Mouse (Mus musculus) limb, embryonic 12.5 days (tissue): Measurements from ENCODE around the gene Prdx1. TPM values are rescaled to one million over a fixed set of nuclear protein-coding genes. Genes with fewer than 3 reads are reported as not detected.

Experiments
- ATAC-seq: fragments of 200-750 bp; cut with Nextera tagmentation; 2 replicates; pipeline ENCODE4 v1.8.0; 2017; ENCODE audit warnings: low read depth, moderate TSS enrichment; ENCODE audit not compliant: insufficient number of reproducible peaks, insufficient read depth, low FRiP score, low TSS enrichment
- H3K27ac ChIP-seq: fragments of 300-500 bp; sonication (generic); 2 replicates; pipeline ENCODE4 v1.5.1; 2016; ENCODE audit warnings: mild to moderate bottlenecking, moderate library complexity
- H3K27me3 ChIP-seq: fragments of 300-500 bp; sonication (generic); 2 replicates; pipeline ENCODE4 v1.6.1; 2016; ENCODE audit warnings: mild to moderate bottlenecking, moderate library complexity
- H3K36me3 ChIP-seq: fragments of 300-500 bp; sonication (generic); 2 replicates; pipeline ENCODE4 v1.6.1; 2016; ENCODE audit warnings: mild to moderate bottlenecking, moderate library complexity
- H3K4me1 ChIP-seq: fragments of 300-500 bp; sonication (generic); replicated peaks from 2 replicates; pipeline ENCODE4 v1.6.1; 2016
- H3K4me2 ChIP-seq: fragments of 300-500 bp; sonication (generic); 2 replicates; pipeline ENCODE4 v1.6.1; 2016; ENCODE audit warnings: mild to moderate bottlenecking, moderate library complexity
- H3K4me3 ChIP-seq: fragments of 300-500 bp; sonication (generic); replicated peaks from 2 replicates; pipeline ENCODE4 v1.5.1; 2016; ENCODE audit warnings: mild to moderate bottlenecking
- H3K9ac ChIP-seq: fragments of 300-500 bp; sonication (generic); replicated peaks from 2 replicates; pipeline ENCODE4 v1.6.1; 2016; ENCODE audit warnings: mild to moderate bottlenecking, moderate library complexity
- H3K9me3 ChIP-seq: fragments of 300-500 bp; sonication (generic); 2 replicates; pipeline ENCODE4 v1.6.1; 2016; ENCODE audit warnings: mild to moderate bottlenecking, moderate library complexity
- WGBS: fragments of 180-500 bp; shearing (Covaris S2); methylation state at CpG from one replicate; pipeline ENCODE4 v1.1.7; 2016; 5-methylcytosine and 5-hydroxymethylcytosine counted together
- polyA plus RNA-seq: library from polyadenylated mRNA; unstranded; fragments of >200 nt; fragmentation: Nextera tagmentation; extraction: Ambion mirVana; gene quantifications from 2 replicates; pipeline ENCODE4 v1.2.1, GENCODE M21; 2016

The Prdx1 gene
- polyA plus RNA-seq: 1,153 and 1,285 TPM in 2 replicates

- WGBS: under 1% methylated on average over 56 of the region's 56 CpGs
- peak; percentile 94 for ATAC-seq
- Histone ChIP-seq H3K27me3 (no peaks in the 10 kb centered on the region), H3K4me2 (peak within 1 kb of the TSS; percentile 76), H3K4me3 (peak within 1 kb of the TSS; percentile 73), H3K4me1 (peaks cover 16% of the 10 kb centered on the region), H3K9ac (peak within 1 kb of the TSS; percentile 82), H3K36me3 (peaks cover 27% of the 10 kb centered on the region), H3K9me3 (no peaks in the 10 kb centered on the region), H3K27ac (peak within 1 kb of the TSS; percentile 96)
Measured at GRCm38 (mm10) chr4:116685402-116686061, at the start of gene Prdx1. Gene Prdx1, plus strand, starts transcription at chr4:116685544.

DNA sequence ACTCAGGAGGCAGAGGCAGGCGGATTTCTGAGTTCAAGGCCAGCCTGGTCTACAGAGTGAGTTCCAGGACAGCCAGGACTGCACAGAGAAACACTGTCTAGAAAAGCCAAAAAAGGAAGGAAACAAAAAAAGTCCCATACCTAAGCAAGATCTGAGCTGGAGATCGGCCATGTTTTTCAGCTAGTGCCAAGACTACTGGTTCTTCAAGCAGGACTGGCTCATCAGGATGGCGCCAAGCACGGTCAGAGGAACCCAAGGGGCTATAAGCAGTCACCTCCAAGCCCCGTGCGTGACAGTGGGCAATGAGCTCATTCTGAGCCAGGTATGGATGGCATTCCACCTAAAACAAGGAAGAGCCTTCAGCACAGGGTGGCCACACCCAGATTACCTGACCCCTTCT is 46.5 kb upstream of the Prdx1 start:
- Histone ChIP-seq H3K27ac (no peak overlapping the region), H3K9ac (no peak overlapping the region), H3K4me1 (no peaks in the 10 kb centered on the region), H3K36me3 (peaks cover 95% of the 10 kb centered on the region), H3K9me3 (no peaks in the 10 kb centered on the region), H3K4me2 (no peak overlapping the region), H3K4me3 (no peak overlapping the region), H3K27me3 (no peaks in the 10 kb centered on the region)
- WGBS: 95% methylated on average over 6 of the region's 6 CpGs
- no peak for ATAC-seq

- WGBS: 92% methylated on average over 1 of the region's 1 CpGs
- no peaks in the 10 kb centered on the region for H3K9me3 ChIP-seq
- no peaks in the 10 kb centered on the region for H3K27me3 ChIP-seq
- H3K4me1 ChIP-seq: no peaks in the 10 kb centered on the region; the same call in 1 of the 2 replicates
- no peak overlapping the region for H3K4me2 ChIP-seq
- no peak overlapping the region for H3K4me3 ChIP-seq
- H3K36me3 ChIP-seq: peaks cover 93% of the 10 kb centered on the region
- no peak overlapping the region for H3K9ac ChIP-seq
- no peak overlapping the region for H3K27ac ChIP-seq
- ATAC-seq: no peak
Measured at GRCm38 (mm10) chr4:116642071-116642470, 43.3 kb upstream of the Prdx1 start.

DNA sequence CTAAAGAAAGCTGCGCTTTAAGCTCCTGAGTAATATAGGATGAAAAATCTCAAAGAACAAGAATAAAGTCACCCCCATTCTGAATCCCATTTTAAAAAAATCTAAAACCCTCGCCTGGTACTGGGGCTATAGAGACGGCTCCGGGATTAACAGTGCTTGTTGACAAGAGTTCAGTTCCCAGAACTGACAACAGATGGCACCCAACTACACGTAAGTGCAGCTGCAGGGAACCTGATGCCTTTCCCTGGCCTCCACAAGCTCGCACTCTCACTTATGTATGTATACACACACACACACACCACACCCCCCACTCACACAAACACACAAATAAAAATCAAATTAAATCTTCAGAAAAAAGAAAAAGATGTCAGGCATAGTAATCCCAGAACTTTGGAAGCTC is 41.0 kb upstream of the Prdx1 start:
- no peak for ATAC-seq

GRCm38 (mm10) chr4:116645624-116646023 is 39.7 kb upstream of the Prdx1 start:
- Histone ChIP-seq H3K9ac (no peak overlapping the region), H3K27ac (no peak overlapping the region), H3K4me3 (no peak overlapping the region), H3K36me3 (peaks cover 85% of the 10 kb centered on the region), H3K4me1 (peaks cover 26% of the 10 kb centered on the region), H3K9me3 (no peaks in the 10 kb centered on the region), H3K4me2 (no peak overlapping the region), H3K27me3 (no peaks in the 10 kb centered on the region)
- WGBS: 90% methylated on average over 7 of the region's 7 CpGs
- no peak for ATAC-seq

More for the DNA sequence above, 41.0 kb upstream of the Prdx1 start:
- H3K9ac ChIP-seq: no peak overlapping the region
- H3K4me2 ChIP-seq: no peak overlapping the region
- no peak overlapping the region for H3K27ac ChIP-seq
- 67% methylated on average over 6 of the region's 6 CpGs for WGBS
- H3K4me1 ChIP-seq: peaks cover 15% of the 10 kb centered on the region
- peaks cover 93% of the 10 kb centered on the region for H3K36me3 ChIP-seq
- H3K27me3 ChIP-seq: no peaks in the 10 kb centered on the region
- no peak overlapping the region for H3K4me3 ChIP-seq
- H3K9me3 ChIP-seq: no peaks in the 10 kb centered on the region

GRCm38 (mm10) chr4:116649411-116649810 is 35.9 kb upstream of the Prdx1 start:
- ATAC-seq: no peak
- H3K4me2 ChIP-seq: peak overlapping the region; percentile 66
- no peak overlapping the region for H3K9ac ChIP-seq
- H3K27me3 ChIP-seq: no peaks in the 10 kb centered on the region
- peaks cover 26% of the 10 kb centered on the region for H3K4me1 ChIP-seq
- H3K27ac ChIP-seq: no peak overlapping the region
- peak overlapping the region; percentile 75 for H3K4me3 ChIP-seq
- no peaks in the 10 kb centered on the region for H3K9me3 ChIP-seq
- peaks cover 50% of the 10 kb centered on the region for H3K36me3 ChIP-seq
- WGBS: 96% methylated on average over 2 of the region's 2 CpGs

DNA sequence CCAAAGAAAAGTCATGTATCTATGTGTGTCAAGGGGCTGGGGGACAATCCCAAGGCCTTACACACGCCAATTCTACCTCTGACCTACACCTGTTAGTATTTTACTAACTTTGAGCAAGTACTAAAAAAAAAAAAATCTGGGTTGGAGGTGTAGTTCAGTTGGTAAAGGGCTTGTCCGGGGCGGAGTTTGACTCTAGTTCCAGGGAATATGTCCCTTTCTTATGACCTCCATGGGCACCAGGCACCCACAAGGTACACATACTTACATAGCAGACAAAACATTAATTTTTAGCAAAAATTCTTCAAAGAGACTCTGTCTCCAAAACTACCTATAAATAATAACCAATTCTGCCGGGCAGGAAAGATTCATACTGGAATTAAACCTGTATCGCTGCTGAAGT is 35.0 kb upstream of the Prdx1 start:
- no peak for ATAC-seq
- Histone ChIP-seq H3K4me1 (peaks cover 26% of the 10 kb centered on the region), H3K27ac (peak overlapping the region; percentile 90; the same call in 1 of the 2 replicates), H3K27me3 (no peaks in the 10 kb centered on the region), H3K36me3 (peaks cover 40% of the 10 kb centered on the region), H3K4me3 (peak overlapping the region; percentile 75), H3K4me2 (peak overlapping the region; percentile 66), H3K9me3 (no peaks in the 10 kb centered on the region), H3K9ac (peak overlapping the region; percentile 92)
- WGBS: 35% methylated on average over 5 of the region's 5 CpGs

- H3K4me2 ChIP-seq: peak within 1 kb of the TSS; percentile 66
Measured at GRCm38 (mm10) chr4:116650924-116651796, 34.2 kb upstream of the Prdx1 start, which contains the start of gene Akr1a1. Gene Akr1a1, minus strand, starts transcription at chr4:116651680.

GRCm38 (mm10) chr4:116651797-116652135 is 33.6 kb upstream of the Prdx1 start:
- Histone ChIP-seq H3K27me3 (no peaks in the 10 kb centered on the region), H3K4me2 (peak overlapping the region; percentile 66), H3K36me3 (peaks cover 26% of the 10 kb centered on the region), H3K4me3 (peak overlapping the region; percentile 75), H3K9ac (peak overlapping the region; percentile 63), H3K4me1 (peaks cover 26% of the 10 kb centered on the region), H3K9me3 (no peaks in the 10 kb centered on the region), H3K27ac (peak overlapping the region; percentile 76)
- ATAC-seq: 0 out of 2 replicates have a peak, but pooled peaks have one; percentile 12
- WGBS: 11% methylated on average over 6 of the region's 6 CpGs

More at GRCm38 (mm10) chr4:116650924-116651796, 34.2 kb upstream of the Prdx1 start, which contains the start of gene Akr1a1:
- H3K4me3 ChIP-seq: peak within 1 kb of the TSS; percentile 75
- peak; percentile 99 for ATAC-seq
- no peaks in the 10 kb centered on the region for H3K9me3 ChIP-seq
- H3K36me3 ChIP-seq: peaks cover 32% of the 10 kb centered on the region
- no peaks in the 10 kb centered on the region for H3K27me3 ChIP-seq
- peak within 1 kb of the TSS; percentile 90 for H3K27ac ChIP-seq
- under 1% methylated on average over 39 of the region's 39 CpGs for whole genome bisulfite sequencing
- peaks cover 26% of the 10 kb centered on the region for H3K4me1 ChIP-seq
- peak within 1 kb of the TSS; percentile 92 for H3K9ac ChIP-seq

GRCm38 (mm10) chr4:116653228-116653627 is 32.1 kb upstream of the Prdx1 start:
- Histone ChIP-seq H3K4me3 (no peak overlapping the region), H3K27ac (no peak overlapping the region), H3K4me2 (no peak overlapping the region), H3K27me3 (no peaks in the 10 kb centered on the region), H3K36me3 (peaks cover 13% of the 10 kb centered on the region), H3K9me3 (no peaks in the 10 kb centered on the region), H3K9ac (no peak overlapping the region), H3K4me1 (peaks cover 19% of the 10 kb centered on the region)
- ATAC-seq: no peak
- 91% methylated on average over 6 of the region's 6 CpGs for WGBS

DNA sequence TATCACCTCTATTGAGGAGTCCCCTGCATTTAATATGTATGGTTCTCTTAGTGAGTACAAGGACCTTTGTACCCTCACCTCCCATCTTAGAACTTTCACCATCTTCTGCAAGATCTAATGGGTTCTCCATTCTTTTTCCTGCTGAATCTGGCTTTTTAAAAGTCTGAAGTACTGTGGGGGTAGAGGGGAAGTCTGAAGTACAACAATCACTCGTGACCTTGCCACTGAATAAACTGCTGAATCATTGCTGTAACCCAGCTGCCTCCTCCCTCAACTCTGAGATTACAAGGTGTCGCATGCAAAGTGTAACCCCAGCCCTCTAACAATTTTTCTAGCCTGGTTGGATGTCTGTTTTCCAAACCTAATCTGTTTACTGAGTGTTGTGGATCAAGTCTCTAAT is 30.2 kb upstream of the Prdx1 start:
- Histone ChIP-seq H3K36me3 (no peaks in the 10 kb centered on the region), H3K4me2 (no peak overlapping the region), H3K27ac (no peak overlapping the region), H3K4me1 (peaks cover 3% of the 10 kb centered on the region; the same call in 1 of the 2 replicates), H3K9me3 (no peaks in the 10 kb centered on the region), H3K4me3 (no peak overlapping the region), H3K9ac (no peak overlapping the region), H3K27me3 (no peaks in the 10 kb centered on the region)
- WGBS: 60% methylated on average over 2 of the region's 2 CpGs
- no peak for ATAC-seq
